Mouse (Mus musculus): ENCODE measurements at regions not wholly inside any gene's neighbourhood (a gene's known extent, or its start where the extent isn't known, plus 50 kb on each side); places are given as distances from the start of the nearest gene placed in this dataset.

DNA sequence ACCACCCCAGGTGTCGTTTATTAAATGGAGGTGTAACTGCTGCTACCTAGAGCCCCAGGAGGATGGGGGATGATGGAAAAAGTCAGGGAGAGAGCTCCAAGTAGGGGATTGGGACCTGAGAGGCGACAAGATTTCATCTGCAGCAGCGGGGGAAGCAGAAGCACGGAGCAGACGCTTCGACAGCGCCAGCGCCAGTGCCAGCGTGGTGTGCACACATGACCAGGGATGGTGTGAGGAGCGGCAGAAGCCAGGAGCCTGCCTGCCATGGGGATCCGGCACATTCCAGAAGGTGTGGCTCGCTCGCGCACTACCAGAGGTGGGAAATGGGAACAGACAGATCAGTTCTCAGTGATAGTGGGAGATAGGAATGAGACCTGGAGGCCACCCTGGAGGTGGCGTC, 55.1 kb upstream of the Igsf21 start:
- ATAC-seq (ENCODE audit: low FRiP score) (no peak), DNase-seq (ENCODE audit: low spot score) (no peak)
- 86% methylated on average over 15 of the region's 15 CpGs for WGBS
- Histone ChIP-seq H3K27me3 (ENCODE audit: insufficient read depth, low read length) (no peaks in the 10 kb centered on the region), H3K4me2 (ENCODE audit: low read depth, low read length, poor library complexity, severe bottlenecking) (no peak overlapping the region), H3K9me3 (ENCODE audit: low read length) (no peaks in the 10 kb centered on the region), H3K36me3 (ENCODE audit: insufficient read depth, low read length) (no peaks in the 10 kb centered on the region), H3K9ac (replicated peaks; ENCODE audit: low read length, poor library complexity, severe bottlenecking) (no peak overlapping the region), H3K4me3 (ENCODE audit: low read depth, low read length) (no peak overlapping the region), H3K4me1 (ENCODE audit: insufficient read depth, low read length) (no peaks in the 10 kb centered on the region), H3K27ac (ENCODE audit: low read depth, low read length) (no peak overlapping the region)
- TF ChIP-seq CTCF (IDR thresholded peaks at IDR 0.05): no peak

- H3K27me3 ChIP-seq (ENCODE audit: insufficient read depth, low read length): no peaks in the 10 kb centered on the region
- H3K36me3 ChIP-seq (ENCODE audit: insufficient read depth, low read length): no peaks in the 10 kb centered on the region
- ATAC-seq (ENCODE audit: low FRiP score) (no peak), DNase-seq (ENCODE audit: low spot score) (peak; percentile 47)
- H3K9ac ChIP-seq (replicated peaks; ENCODE audit: low read length, poor library complexity, severe bottlenecking): no peak overlapping the region
- H3K9me3 ChIP-seq (ENCODE audit: low read length): no peaks in the 10 kb centered on the region
- no peak overlapping the region for H3K4me3 ChIP-seq (ENCODE audit: low read depth, low read length)
- 62% methylated on average over 18 of the region's 18 CpGs for WGBS
- no peak overlapping the region for H3K4me2 ChIP-seq (ENCODE audit: low read depth, low read length, poor library complexity, severe bottlenecking)
- H3K4me1 ChIP-seq (ENCODE audit: insufficient read depth, low read length): no peaks in the 10 kb centered on the region
- TF ChIP-seq CTCF (IDR thresholded peaks at IDR 0.05): no peak
- H3K27ac ChIP-seq (ENCODE audit: low read depth, low read length): no peak overlapping the region
These were observed 51.5 kb upstream of the Igsf21 start for GRCm38 (mm10) chr4:140297912-140298620.
